Comparison of ENCODE assay signal across 9 mouse cellular contexts in the genomic region with DNA sequence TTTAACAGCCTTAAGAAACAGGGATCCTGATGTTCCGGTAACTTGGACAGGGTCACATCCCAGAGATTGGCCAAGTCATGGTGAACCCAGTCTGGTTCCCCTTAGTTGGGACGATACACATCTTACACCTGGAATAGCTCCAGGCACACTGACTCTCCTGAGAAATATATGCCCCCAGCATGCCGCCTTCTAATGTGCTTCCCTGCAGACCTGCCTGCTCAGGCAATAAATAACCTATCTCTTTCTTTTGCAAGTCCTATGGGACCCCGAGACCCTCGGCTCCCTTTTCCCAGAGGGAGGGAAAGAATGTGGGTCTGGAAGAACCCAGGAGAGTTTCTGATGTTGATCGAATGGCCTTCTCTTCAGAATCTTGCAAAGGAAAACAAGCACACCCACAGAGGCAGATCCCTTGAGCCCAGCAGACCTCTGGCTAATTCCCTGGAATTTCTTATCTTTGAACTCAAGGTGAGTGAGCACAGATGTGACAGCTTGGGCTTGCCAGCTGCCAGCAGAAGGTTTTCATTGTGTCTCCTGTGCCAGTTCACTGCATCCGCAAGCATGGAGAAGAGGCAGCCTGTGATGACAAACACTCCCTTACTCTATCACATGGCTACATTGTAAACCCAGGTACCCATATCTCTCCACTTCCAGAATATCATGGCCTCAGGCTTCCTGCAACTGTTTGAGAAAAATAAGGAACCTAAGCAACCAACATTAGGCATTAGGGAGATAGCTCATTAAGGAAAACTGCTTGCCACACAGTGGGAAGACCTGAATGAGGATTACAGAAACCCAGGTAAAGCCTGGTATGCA. TPM values are rescaled to one million over a fixed set of nuclear protein-coding genes. Genes with fewer than 3 reads are reported as not detected.
DNase-seq lines count a peak whose midpoint lies in the region; ATAC-seq lines count a peak whose summit lies in the region.
"Had no signal": no experiment of that assay in that cellular context is flagged by ENCODE, and none has a peak within 500 bp of the region (broad histone marks: within the 10 kb centered on the region; RNA-seq: fewer than 3 reads in every experiment).

No protein-coding gene starts in this region.

- no peaks in the 10 kb centered on the region for H3K9me3 ChIP-seq in forebrain, embryonic 11.5 days (ENCODE audit: control insufficient read depth, low read length)
- no peaks in the 10 kb centered on the region for H3K9me3 ChIP-seq in forebrain, embryonic 16.5 days (ENCODE audit: control insufficient read depth, low read length)
- no peaks in the 10 kb centered on the region for H3K9me3 ChIP-seq in embryonic facial prominence, embryonic 10.5 days
- H3K9me3 ChIP-seq in forebrain, embryonic 12.5 days, result no peaks in the 10 kb centered on the region
- H3K9me3 ChIP-seq in limb, embryonic 15.5 days, result no peaks in the 10 kb centered on the region
- H3K9me3 ChIP-seq: liver, embryonic 13.5 days had no signal

- H3K4me1 ChIP-seq in forebrain, embryonic 11.5 days (replicated peaks; ENCODE audit: control insufficient read depth, insufficient read depth, low read length), result peaks cover 44% of the 10 kb centered on the region
- H3K4me1 ChIP-seq in forebrain, embryonic 16.5 days (replicated peaks; ENCODE audit: control insufficient read depth, insufficient read depth, low read length), result peaks cover 49% of the 10 kb centered on the region
- peaks cover 82% of the 10 kb centered on the region for H3K4me1 ChIP-seq in embryonic facial prominence, embryonic 10.5 days
- peaks cover 90% of the 10 kb centered on the region for H3K4me1 ChIP-seq in forebrain, embryonic 12.5 days
- peaks cover 84% of the 10 kb centered on the region for H3K4me1 ChIP-seq in limb, embryonic 15.5 days
- H3K4me1 ChIP-seq: liver, embryonic 13.5 days had no signal

- 0 out of 2 replicates have a peak overlapping the region, but pooled peaks have one; percentile 8 for H3K9ac ChIP-seq in forebrain, embryonic 11.5 days (ENCODE audit: low read length)
- H3K9ac ChIP-seq in forebrain, embryonic 16.5 days (replicated peaks; ENCODE audit: low read depth, low read length), result no peak overlapping the region
- no peak overlapping the region for H3K9ac ChIP-seq in forebrain, embryonic 12.5 days
- peak overlapping the region; percentile 18; the same call in 1 of the 2 replicates for H3K9ac ChIP-seq in limb, embryonic 15.5 days
- H3K9ac ChIP-seq: liver, embryonic 13.5 days had no signal

- no peak overlapping the region for H3K4me3 ChIP-seq in forebrain, embryonic 11.5 days (ENCODE audit: low read depth, low read length)
- no peak overlapping the region for H3K4me3 ChIP-seq in forebrain, embryonic 16.5 days (replicated peaks; ENCODE audit: low read length)
- no peak overlapping the region for H3K4me3 ChIP-seq in embryonic facial prominence, embryonic 10.5 days
- H3K4me3 ChIP-seq in forebrain, embryonic 12.5 days (replicated peaks), result no peak overlapping the region
- H3K4me3 ChIP-seq in limb, embryonic 15.5 days, result no peak overlapping the region; the same call in 1 of the 2 replicates
- H3K4me3 ChIP-seq: liver, embryonic 13.5 days had no signal

- no peak overlapping the region for H3K4me2 ChIP-seq in forebrain, embryonic 11.5 days (ENCODE audit: low read depth, low read length, severe bottlenecking)
- no peak overlapping the region for H3K4me2 ChIP-seq in forebrain, embryonic 16.5 days (ENCODE audit: low read length)
- H3K4me2 ChIP-seq in forebrain, embryonic 12.5 days, result no peak overlapping the region
- H3K4me2 ChIP-seq in limb, embryonic 15.5 days, result peak overlapping the region; percentile 29; the same call in 1 of the 2 replicates
- H3K4me2 ChIP-seq: liver, embryonic 13.5 days had no signal

- 62% methylated on average over 7 of the region's 7 CpGs for WGBS in forebrain, embryonic 11.5 days
- 51% methylated on average over 7 of the region's 7 CpGs for WGBS in forebrain, embryonic 16.5 days
- WGBS in embryonic facial prominence, embryonic 10.5 days, result 49% methylated on average over 7 of the region's 7 CpGs
- WGBS in forebrain, embryonic 12.5 days, result 60% methylated on average over 7 of the region's 7 CpGs
- WGBS in limb, embryonic 15.5 days, result 18% methylated on average over 7 of the region's 7 CpGs

- no peak for DNase-seq in forebrain, embryonic 11.5 days (ENCODE audit: low spot score)
- no peak for DNase-seq in embryonic facial prominence, embryonic 10.5 days (ENCODE audit: low spot score)
- no peak for DNase-seq in ovary, postnatal 36 days (ENCODE audit: low spot score)
- no peak for DNase-seq in layer of hippocampus, postnatal 36 days
- DNase-seq: liver, embryonic 13.5 days had no signal

- no peak for ATAC-seq in forebrain, embryonic 11.5 days (replicated peaks; ENCODE audit: low FRiP score)
- no peak for ATAC-seq in forebrain, embryonic 16.5 days
- ATAC-seq in forebrain, embryonic 12.5 days (ENCODE audit: low FRiP score), result no peak
- ATAC-seq in limb, embryonic 15.5 days (ENCODE audit: insufficient number of reproducible peaks, low FRiP score, low TSS enrichment, low read depth), result no peak
- ATAC-seq in megakaryocyte, adult 5-6 weeks (ENCODE audit: poor library complexity, severe bottlenecking), result no peak

- H3K27ac ChIP-seq in forebrain, embryonic 11.5 days (ENCODE audit: low read depth, low read length), result peak overlapping the region; percentile 41; the same call in 1 of the 2 replicates
- H3K27ac ChIP-seq in forebrain, embryonic 16.5 days (ENCODE audit: low read length), result no peak overlapping the region
- peak overlapping the region; percentile 63; the same call in 1 of the 2 replicates for H3K27ac ChIP-seq in embryonic facial prominence, embryonic 10.5 days (replicated peaks)
- peak overlapping the region; percentile 77 for H3K27ac ChIP-seq in forebrain, embryonic 12.5 days
- H3K27ac ChIP-seq in limb, embryonic 15.5 days, result 0 out of 2 replicates have a peak overlapping the region, but pooled peaks have one; percentile 38
- H3K27ac ChIP-seq: liver, embryonic 13.5 days had no signal

- H3K27me3 ChIP-seq in forebrain, embryonic 11.5 days (ENCODE audit: control insufficient read depth, insufficient read depth, low read length), result no peaks in the 10 kb centered on the region
- H3K27me3 ChIP-seq in forebrain, embryonic 16.5 days (replicated peaks; ENCODE audit: control insufficient read depth, insufficient read depth, low read length), result no peaks in the 10 kb centered on the region
- 0 out of 2 replicates have a peak, but pooled peaks cover 5% of the 10 kb centered on the region for H3K27me3 ChIP-seq in embryonic facial prominence, embryonic 10.5 days (replicated peaks; ENCODE audit: low read depth, poor library complexity, severe bottlenecking)
- no peaks in the 10 kb centered on the region for H3K27me3 ChIP-seq in forebrain, embryonic 12.5 days
- H3K27me3 ChIP-seq in limb, embryonic 15.5 days, result no peaks in the 10 kb centered on the region
- H3K27me3 ChIP-seq: liver, embryonic 13.5 days had no signal

- no peaks in the 10 kb centered on the region; the same call in 1 of the 2 replicates for H3K36me3 ChIP-seq in forebrain, embryonic 11.5 days (ENCODE audit: control insufficient read depth, insufficient read depth, low read length)
- H3K36me3 ChIP-seq in forebrain, embryonic 16.5 days (ENCODE audit: control insufficient read depth, insufficient read depth), result no peaks in the 10 kb centered on the region
- peaks cover 27% of the 10 kb centered on the region for H3K36me3 ChIP-seq in embryonic facial prominence, embryonic 10.5 days (replicated peaks)
- peaks cover 22% of the 10 kb centered on the region for H3K36me3 ChIP-seq in forebrain, embryonic 12.5 days (replicated peaks)
- H3K36me3 ChIP-seq in limb, embryonic 15.5 days, result peaks cover 26% of the 10 kb centered on the region
- H3K36me3 ChIP-seq: liver, embryonic 13.5 days had no signal

RNA-seq across cellular contexts. Expression of a gene that starts 8.6 kb away (rescaled TPM):
- polyA plus RNA-seq in forebrain, embryonic 11.5 days (2014; fragmentation: Nextera tagmentation; extraction: Ambion mirVana), result 35.6 and 35.9 TPM in 2 replicates
- polyA plus RNA-seq in forebrain, embryonic 16.5 days (2015; fragmentation: Nextera tagmentation; extraction: Ambion mirVana), result 15.2 and 17.6 TPM in 2 replicates
- polyA plus RNA-seq in embryonic facial prominence, embryonic 10.5 days (2016; fragmentation: Nextera tagmentation; extraction: Ambion mirVana), result 14.2 and 14.3 TPM in 2 replicates
- polyA plus RNA-seq in forebrain, embryonic 12.5 days (2016; fragmentation: Nextera tagmentation; extraction: Ambion mirVana), result 28.3 and 31.0 TPM in 2 replicates
- polyA plus RNA-seq in limb, embryonic 15.5 days (2015; fragmentation: Nextera tagmentation; extraction: Ambion mirVana), result 56.1 and 57.6 TPM in 2 replicates
- 0.07 TPM in 1 of 2 replicates, not detected in the other for total RNA-seq in megakaryocyte, adult 5-6 weeks (2015)
- not detected in 2 replicates for total RNA-seq in megakaryocyte, adult 5-6 weeks (2017)
- total RNA-seq in layer of hippocampus, postnatal 36 days (2021), result 10 to 100 TPM in 1 of 2 experiments, 1 to 10 TPM in 1; 9.8 to 10.1 TPM

Comparison
In these comparisons a context has a peak if more than half of its experiments do, and no peak if none do; other contexts are left out.
1. H3K9ac ChIP-seq: peak in forebrain, embryonic 11.5 days (single experiment) and limb, embryonic 15.5 days (single experiment); none in forebrain, embryonic 16.5 days (single experiment) and forebrain, embryonic 12.5 days (single experiment).